Mouse (Mus musculus): Measurements from ENCODE around the gene Svop. TPM values are rescaled to one million over a fixed set of nuclear protein-coding genes. Genes with fewer than 3 reads are reported as not detected.

The Svop gene
- total and polyA plus RNA-seq, 3 experiments, result not detected

DNA sequence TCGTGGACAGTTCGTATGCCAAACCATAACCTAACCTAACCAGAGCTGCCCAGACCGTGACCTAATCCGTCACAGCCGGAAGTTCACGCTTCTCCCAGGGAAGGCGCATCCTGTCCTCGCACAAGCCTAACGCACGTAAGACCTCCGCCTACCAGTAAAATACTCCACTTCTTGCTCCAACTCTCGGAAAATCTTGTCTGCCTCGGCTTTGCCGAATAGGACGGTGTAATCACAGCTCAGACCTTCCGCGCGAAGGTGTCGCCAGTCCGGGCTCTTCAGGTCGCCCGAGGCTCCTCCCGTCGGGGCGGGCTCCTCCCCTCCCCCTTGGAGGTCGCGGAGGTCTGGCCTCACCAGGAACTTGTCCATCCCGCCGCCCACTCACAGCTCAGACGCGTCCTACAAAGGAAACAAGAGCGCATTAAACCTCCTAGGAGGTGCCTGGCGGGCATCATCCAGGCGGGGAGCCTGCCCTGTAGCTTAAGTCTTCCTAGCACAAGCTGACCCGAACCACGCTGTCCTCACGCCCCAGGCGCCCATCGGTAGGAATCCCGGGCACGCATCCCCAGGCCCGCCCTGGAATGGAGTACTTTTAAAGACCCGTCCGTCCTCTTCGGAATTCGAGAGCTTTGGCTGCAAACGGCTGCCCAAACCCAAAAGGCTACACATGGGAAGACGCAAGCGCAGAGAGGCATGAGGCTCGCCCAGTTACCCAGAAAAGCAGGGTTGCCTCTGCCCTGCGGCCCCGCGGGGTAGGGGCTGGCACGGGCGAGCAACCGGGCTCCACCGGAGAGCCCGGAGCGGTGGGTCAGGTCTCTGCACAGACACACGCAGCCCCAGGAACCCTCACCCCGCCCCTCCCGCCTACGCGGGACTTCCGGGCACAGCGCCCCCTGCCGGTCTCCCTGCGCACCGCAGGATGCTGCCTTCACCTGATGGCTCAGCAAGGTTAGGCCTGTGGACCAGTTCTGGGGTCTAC lies 36.3 kb upstream of the Svop start, which contains the start of gene Alkbh2 (continued):
- TF ChIP-seq USF2 (IDR thresholded peaks at IDR 0.05; ENCODE audit: borderline replicate concordance in 1 of 2, insufficient read depth in 1 of 2, low read depth in 1 of 2, low read length in 2 of 2) (no peak), GABPA (IDR thresholded peaks at IDR 0.05; ENCODE audit: low read depth, low read length) (no peak), MYB (IDR thresholded peaks at IDR 0.05; ENCODE audit: low read depth, low read length) (no peak), NELFE (IDR thresholded peaks at IDR 0.05; ENCODE audit: low read depth, low read length) (peak; percentile 55), MAX (IDR thresholded peaks at IDR 0.05; ENCODE audit: low read length) (peak; percentile 43; the same call in 1 of the 2 replicates), ELF1 (IDR thresholded peaks at IDR 0.05; ENCODE audit: low read depth, low read length) (peak; percentile 89), TBP (IDR thresholded peaks at IDR 0.05; ENCODE audit: low read depth, low read length) (no peak)

GRCm38 (mm10) chr5:114126499-114127244 lies 35.3 kb upstream of the Svop start:
- Histone ChIP-seq H3K9ac (ENCODE audit: control insufficient read depth, low read depth, low read length, poor library complexity, severe bottlenecking) (peak overlapping the region; percentile 67), H3K36me3 (ENCODE audit: control insufficient read depth in 1 of 2, insufficient read depth in 2 of 2, low read length in 2 of 2) (peaks cover 0 to 7% of the 10 kb centered on the region in 2 experiments; a peak in 3 of 4 replicates), H3K4me1 (ENCODE audit: control insufficient read depth in 1 of 2, insufficient read depth in 2 of 2, low read length in 2 of 2) (peaks cover 0 to 8% of the 10 kb centered on the region in 2 experiments; a peak in 2 of 4 replicates), H3K27me3 (ENCODE audit: control insufficient read depth in 1 of 2, insufficient read depth in 2 of 2, low read length in 2 of 2) (no peaks in the 10 kb centered on the region), H3K4me3 (ENCODE audit: control insufficient read depth in 1 of 2, insufficient read depth in 1 of 2, low read depth in 2 of 2, low read length in 2 of 2) (peak overlapping the region in 1 of 2 experiments; percentile 67; a peak in 2 of 4 replicates), H3K79me2 (ENCODE audit: control insufficient read depth, insufficient read depth, low read length, poor library complexity) (peaks cover 3% of the 10 kb centered on the region; the same call in 1 of the 2 replicates), H3K9me3 (replicated peaks; ENCODE audit: insufficient read depth, low read length) (no peaks in the 10 kb centered on the region), H3K27ac (ENCODE audit: control insufficient read depth, low read depth, low read length) (peak overlapping the region; percentile 55)
- TF ChIP-seq MEF2A (IDR thresholded peaks at IDR 0.05; ENCODE audit: extremely low read depth, insufficient replicate concordance, low read depth, low read length, poor library complexity, severe bottlenecking), result no peak
- TF ChIP-seq MYB (IDR thresholded peaks at IDR 0.05; ENCODE audit: low read depth, low read length), result no peak
- TF ChIP-seq NRF1 (IDR thresholded peaks at IDR 0.05; ENCODE audit: insufficient read depth, low read depth, low read length, poor library complexity, severe bottlenecking), result no peak
- no peak for TF ChIP-seq ELF1 (IDR thresholded peaks at IDR 0.05; ENCODE audit: low read depth, low read length)
- no peak for DNase-seq (ENCODE audit: low read depth, low spot score)

DNA sequence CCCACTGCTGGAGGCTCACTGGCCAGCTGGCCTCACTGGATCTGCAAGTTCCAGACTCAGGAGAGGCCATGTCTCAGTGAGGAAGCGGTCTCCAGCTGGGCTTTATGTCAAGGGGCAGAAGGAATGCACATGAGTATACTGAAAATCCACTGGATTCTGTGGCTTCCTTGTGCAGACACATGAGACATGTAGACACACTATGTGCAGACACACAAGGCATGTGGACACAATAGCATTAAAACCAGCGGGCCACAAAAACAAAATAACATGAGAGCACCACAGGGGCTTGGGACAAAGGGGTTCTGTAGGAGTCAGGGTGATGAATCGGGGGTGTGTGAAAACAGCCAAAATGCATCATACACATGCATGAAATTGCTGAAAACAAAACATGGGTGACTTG lies 34.6 kb upstream of the Svop start:
- Histone ChIP-seq H3K4me1 (ENCODE audit: control insufficient read depth in 1 of 2, insufficient read depth in 2 of 2, low read length in 2 of 2) (peaks cover 0 to 6% of the 10 kb centered on the region in 2 experiments; a peak in 2 of 4 replicates), H3K79me2 (ENCODE audit: control insufficient read depth, insufficient read depth, low read length, poor library complexity) (no peaks in the 10 kb centered on the region; the same call in 1 of the 2 replicates), H3K9ac (ENCODE audit: control insufficient read depth, low read depth, low read length, poor library complexity, severe bottlenecking) (no peak overlapping the region), H3K27me3 (ENCODE audit: control insufficient read depth in 1 of 2, insufficient read depth in 2 of 2, low read length in 2 of 2) (no peaks in the 10 kb centered on the region), H3K36me3 (ENCODE audit: control insufficient read depth in 1 of 2, insufficient read depth in 2 of 2, low read length in 2 of 2) (peaks cover 0 to 6% of the 10 kb centered on the region in 2 experiments; a peak in 3 of 4 replicates), H3K9me3 (replicated peaks; ENCODE audit: insufficient read depth, low read length) (no peaks in the 10 kb centered on the region), H3K27ac (ENCODE audit: control insufficient read depth, low read depth, low read length) (no peak overlapping the region), H3K4me3 (ENCODE audit: control insufficient read depth in 1 of 2, insufficient read depth in 1 of 2, low read depth in 2 of 2, low read length in 2 of 2) (no peak overlapping the region)
- no peak for TF ChIP-seq POLR2AphosphoS5 (IDR thresholded peaks at IDR 0.05; ENCODE audit: borderline replicate concordance, low read depth, low read length)
- peak; percentile 86 for TF ChIP-seq ZKSCAN1 (IDR thresholded peaks at IDR 0.05; ENCODE audit: low read depth, low read length)
- no peak for DNase-seq (ENCODE audit: low read depth, low spot score)
